Mouse (Mus musculus) midbrain, postnatal 0 days (tissue): ENCODE measurements around the gene Mrps24. TPM values are rescaled to one million over a fixed set of nuclear protein-coding genes. Genes with fewer than 3 reads are reported as not detected.

Experiments used
- ATAC-seq: fragments of 200-750 bp; cut with Nextera tagmentation; 2 replicates; pipeline ENCODE4 v1.8.0; 2017; ENCODE audit warnings: moderate number of reproducible peaks, mild to moderate bottlenecking, moderate TSS enrichment, moderate library complexity; ENCODE audit not compliant: low FRiP score
- DNase-seq: peaks from one replicate; pipeline ENCODE4 v3.0.0-alpha.2; 2015; ENCODE audit warnings: low spot score
- H3K27ac ChIP-seq: fragments of 300-500 bp; sonication (generic); 2 replicates; pipeline ENCODE4 v1.5.1; 2014; ENCODE audit warnings: low read depth, mild to moderate bottlenecking, low read length, mixed read lengths
- H3K27me3 ChIP-seq: fragments of 300-500 bp; sonication (generic); 2 replicates; pipeline ENCODE4 v1.6.1; 2014; ENCODE audit warnings: low read length, control low read depth, mixed read lengths; ENCODE audit not compliant: insufficient read depth
- H3K36me3 ChIP-seq: fragments of 300-500 bp; sonication (generic); 2 replicates; pipeline ENCODE4 v1.6.1; 2014; ENCODE audit warnings: low read length, control low read depth, mixed read lengths; ENCODE audit not compliant: insufficient read depth
- H3K4me1 ChIP-seq: fragments of 300-500 bp; sonication (generic); 2 replicates; pipeline ENCODE4 v1.6.1; 2014; ENCODE audit warnings: mild to moderate bottlenecking, control low read depth, antibody characterized with exemption, low read length, mixed read lengths; ENCODE audit not compliant: insufficient read depth
- H3K4me2 ChIP-seq: fragments of 300-500 bp; sonication (generic); 2 replicates; pipeline ENCODE4 v1.6.1; 2014; ENCODE audit warnings: low read depth, mild to moderate bottlenecking, low read length, mixed read lengths; ENCODE audit not compliant: poor library complexity, severe bottlenecking
- H3K4me3 ChIP-seq: fragments of 300-500 bp; sonication (generic); 2 replicates; pipeline ENCODE4 v1.5.1; 2014; ENCODE audit warnings: low read depth, mild to moderate bottlenecking, low read length, moderate library complexity
- H3K9ac ChIP-seq: fragments of 300-500 bp; sonication (generic); replicated peaks from 2 replicates; pipeline ENCODE4 v1.6.1; 2014; ENCODE audit warnings: mild to moderate bottlenecking, low read length, moderate library complexity, mixed read lengths; ENCODE audit not compliant: poor library complexity, severe bottlenecking
- H3K9me3 ChIP-seq: fragments of 300-500 bp; sonication (generic); 2 replicates; pipeline ENCODE4 v1.6.1; 2016; ENCODE audit warnings: low read length, control low read depth
- CTCF ChIP-seq: IDR thresholded peaks from 2 replicates; pipeline ENCODE4 v1.5.1; 2016; ENCODE audit warnings: antibody characterized with exemption, mild to moderate bottlenecking
- WGBS: fragments of 180-500 bp; shearing (Covaris S2); extraction: QIAGEN DNeasy Blood & Tissue Kit; methylation state at CpG from one replicate; pipeline ENCODE4 v1.1.7; 2014; 5-methylcytosine and 5-hydroxymethylcytosine counted together
- polyA plus RNA-seq: library from polyadenylated mRNA; unstranded; fragments of >200 nt; fragmentation: Nextera tagmentation; extraction: Ambion mirVana; gene quantifications from 2 replicates; pipeline ENCODE4 v1.2.1, GENCODE M21; 2015
- total RNA-seq: library from RNA; depleted of rRNA; stranded (reverse); fragments of >200 nt; gene quantifications from 2 replicates; pipeline ENCODE4 v1.2.3, GENCODE M21; 2014

Mrps24 gene
- total and polyA plus RNA-seq, 2 experiments from 2014 or later, result 86.4 to 222 TPM

- WGBS, result 24% methylated on average over 37 of the region's 50 CpGs
- Histone ChIP-seq H3K9me3 (no peaks in the 10 kb centered on the region), H3K4me3 (peak overlapping the region; percentile 99), H3K4me2 (peak overlapping the region; percentile 74), H3K9ac (peak overlapping the region; percentile 84), H3K27me3 (no peaks in the 10 kb centered on the region), H3K36me3 (peaks cover 6% of the 10 kb centered on the region; the same call in 1 of the 2 replicates), H3K27ac (peak overlapping the region; percentile 85), H3K4me1 (peaks cover 11% of the 10 kb centered on the region)
- peak; percentile 91 for DNase-seq
- peak; percentile 94 for ATAC-seq
- no peak for TF ChIP-seq CTCF
These were observed 7.7 kb downstream of the Mrps24 start for GRCm38 (mm10) chr11:5707530-5708353.

DNA sequence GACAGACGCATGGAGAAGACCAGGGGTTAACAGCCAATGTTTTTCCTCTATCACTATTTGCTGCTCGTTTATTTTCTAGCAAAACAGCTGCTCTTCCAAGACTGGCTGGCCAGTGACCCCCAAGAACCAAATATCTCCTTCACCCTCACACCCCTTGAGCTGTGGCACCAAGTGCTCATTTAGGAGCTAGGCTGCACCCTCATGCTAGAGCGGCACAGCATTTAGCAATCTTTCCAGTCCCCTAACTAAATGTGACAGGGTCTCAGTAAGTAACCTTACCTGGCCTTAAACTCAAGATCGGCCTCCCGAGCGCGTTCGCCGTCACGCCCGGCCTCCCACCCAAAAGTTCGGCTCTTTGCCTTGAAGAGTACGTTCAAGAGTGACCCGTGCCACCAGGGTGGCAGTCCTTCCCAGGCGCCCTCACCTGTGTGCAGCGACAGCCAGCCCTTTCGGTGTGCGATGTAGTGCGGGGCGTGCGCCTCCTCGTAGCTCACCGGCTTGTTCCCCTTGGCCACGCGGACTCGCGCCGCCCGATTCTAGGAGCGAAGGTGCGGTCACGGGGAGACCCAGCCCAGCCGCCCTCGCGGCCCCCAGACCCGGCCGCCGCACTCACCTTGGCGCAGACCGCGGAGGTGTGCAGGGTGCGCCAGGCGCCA lies 8.5 kb downstream of the Mrps24 start:
- DNase-seq, result peak; percentile 7
- no peak for TF ChIP-seq CTCF
- H3K4me2 ChIP-seq, result peak overlapping the region; percentile 74
- peak overlapping the region; percentile 85 for H3K27ac ChIP-seq
- WGBS, result under 1% methylated on average over 42 of the region's 43 CpGs
- no peaks in the 10 kb centered on the region for H3K9me3 ChIP-seq
- H3K4me3 ChIP-seq, result peak overlapping the region; percentile 99
- H3K9ac ChIP-seq, result peak overlapping the region; percentile 84
- H3K27me3 ChIP-seq, result no peaks in the 10 kb centered on the region
- ATAC-seq, result peak; percentile 64
- peaks cover 6% of the 10 kb centered on the region; the same call in 1 of the 2 replicates for H3K36me3 ChIP-seq
- peaks cover 11% of the 10 kb centered on the region for H3K4me1 ChIP-seq

GRCm38 (mm10) chr11:5705972-5706371 lies 9.5 kb downstream of the Mrps24 start:
- H3K9ac ChIP-seq, result peak overlapping the region; percentile 84; the same call in 1 of the 2 replicates
- H3K27me3 ChIP-seq, result no peaks in the 10 kb centered on the region
- peak overlapping the region; percentile 74 for H3K4me2 ChIP-seq
- no peaks in the 10 kb centered on the region for H3K9me3 ChIP-seq
- no peak overlapping the region for H3K27ac ChIP-seq
- peaks cover 11% of the 10 kb centered on the region for H3K4me1 ChIP-seq
- peak overlapping the region; percentile 99 for H3K4me3 ChIP-seq
- 92% methylated on average over 9 of the region's 9 CpGs for WGBS
- no peak for DNase-seq
- TF ChIP-seq CTCF, result no peak
- no peak for ATAC-seq
- H3K36me3 ChIP-seq, result peaks cover 6% of the 10 kb centered on the region; the same call in 1 of the 2 replicates

- WGBS, result 94% methylated on average over 1 of the region's 1 CpGs
- H3K4me3 ChIP-seq, result no peak overlapping the region
- ATAC-seq (no peak), DNase-seq (no peak)
- no peak for TF ChIP-seq CTCF
- no peaks in the 10 kb centered on the region for H3K9me3 ChIP-seq
- H3K27me3 ChIP-seq, result no peaks in the 10 kb centered on the region
- no peak overlapping the region for H3K4me2 ChIP-seq
- H3K27ac ChIP-seq, result no peak overlapping the region
- peaks cover 11% of the 10 kb centered on the region for H3K4me1 ChIP-seq
- peaks cover 6% of the 10 kb centered on the region; the same call in 1 of the 2 replicates for H3K36me3 ChIP-seq
- H3K9ac ChIP-seq, result no peak overlapping the region
These were observed 12.1 kb downstream of the Mrps24 start for GRCm38 (mm10) chr11:5703341-5703740.

DNA sequence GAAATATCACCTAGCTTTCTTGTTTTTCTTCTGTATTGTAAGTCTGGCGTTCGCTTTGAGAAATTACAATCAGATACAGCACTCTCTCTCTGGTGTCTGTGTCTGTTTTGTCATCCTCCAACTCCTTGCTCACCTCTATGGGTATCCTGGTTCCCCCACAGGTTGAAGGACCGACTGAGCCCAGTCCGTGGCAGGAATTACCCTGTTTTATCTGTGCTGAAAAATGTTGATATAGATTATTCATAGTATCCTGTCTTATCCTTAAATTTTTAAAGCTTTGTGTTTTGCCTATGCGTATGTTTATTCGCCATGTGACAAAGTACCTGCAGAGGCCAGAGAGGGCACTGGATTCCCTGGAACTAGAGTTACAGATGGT lies 12.5 kb downstream of the Mrps24 start:
- no peaks in the 10 kb centered on the region for H3K9me3 ChIP-seq
- no peak overlapping the region for H3K4me2 ChIP-seq
- WGBS, result 91% methylated on average over 6 of the region's 6 CpGs
- H3K27me3 ChIP-seq, result no peaks in the 10 kb centered on the region
- ATAC-seq (no peak), DNase-seq (no peak)
- H3K36me3 ChIP-seq, result peaks cover 6% of the 10 kb centered on the region; the same call in 1 of the 2 replicates
- no peak overlapping the region for H3K9ac ChIP-seq
- TF ChIP-seq CTCF, result no peak
- H3K27ac ChIP-seq, result no peak overlapping the region
- H3K4me1 ChIP-seq, result peaks cover 11% of the 10 kb centered on the region
- H3K4me3 ChIP-seq, result no peak overlapping the region
